Mouse (Mus musculus): Measurements from ENCODE around the gene Mocs3.

The Mocs3 gene

GRCm38 (mm10) chr2:168230026-168230728, at the start of gene Mocs3, which contains the start of the genes Gm20716 and Dpm1:
Mocs3 (plus strand) TSS chr2:168230622.
Gm20716 (minus strand) TSS chr2:168230364.
Dpm1 (minus strand) TSS chr2:168230591.
- DNase-seq = peak; percentile 87 to 91

GRCm38 (mm10) chr2:168191856-168192255, 38.6 kb upstream of the Mocs3 start:
- no peak for DNase-seq

- no peak for DNase-seq
Measured at GRCm38 (mm10) chr2:168193685-168194084, 36.7 kb upstream of the Mocs3 start.

GRCm38 (mm10) chr2:168195721-168196120, 34.7 kb upstream of the Mocs3 start:
- DNase-seq = no peak

- DNase-seq = no peak
Measured at GRCm38 (mm10) chr2:168198421-168198820, 32.0 kb upstream of the Mocs3 start.

GRCm38 (mm10) chr2:168199476-168199875, 30.9 kb upstream of the Mocs3 start:
- DNase-seq = no peak

GRCm38 (mm10) chr2:168200014-168200691, 30.3 kb upstream of the Mocs3 start:
- no peak for DNase-seq

- DNase-seq = no peak
Measured at GRCm38 (mm10) chr2:168204476-168204999, 25.9 kb upstream of the Mocs3 start.

GRCm38 (mm10) chr2:168205265-168205664, 25.2 kb upstream of the Mocs3 start:
- DNase-seq = peak; percentile 97 to 98

- peak; percentile 67 to 70 for DNase-seq
Measured at GRCm38 (mm10) chr2:168205681-168206631, 24.5 kb upstream of the Mocs3 start.

GRCm38 (mm10) chr2:168206725-168207644, 23.4 kb upstream of the Mocs3 start, which contains the start of gene Adnp:
Adnp (minus strand) TSS chr2:168207112.
- peak; percentile 96 to 97 for DNase-seq

GRCm38 (mm10) chr2:168207883-168208282, 22.5 kb upstream of the Mocs3 start:
- peak in 1 of 2 experiments; percentile 35 for DNase-seq

GRCm38 (mm10) chr2:168213788-168214397, 16.5 kb upstream of the Mocs3 start:
- DNase-seq = no peak

GRCm38 (mm10) chr2:168223326-168223725, 7.1 kb upstream of the Mocs3 start:
- no peak for DNase-seq

- no peak for DNase-seq
Measured at GRCm38 (mm10) chr2:168229116-168230025, 1.1 kb upstream of the Mocs3 start.

- DNase-seq = peak; percentile 52 to 69
Measured at GRCm38 (mm10) chr2:168230773-168231470, 500 bp downstream of the Mocs3 start.

- no peak for DNase-seq
Measured at GRCm38 (mm10) chr2:168231471-168231829, 1.0 kb downstream of the Mocs3 start.

- DNase-seq = no peak
Measured at GRCm38 (mm10) chr2:168233286-168233685, 2.9 kb downstream of the Mocs3 start.

- no peak for DNase-seq
Measured at GRCm38 (mm10) chr2:168238335-168238734, 7.9 kb downstream of the Mocs3 start.
